Mouse (Mus musculus): ENCODE measurements around the gene Ephb2. TPM values are rescaled to one million over a fixed set of nuclear protein-coding genes. Genes with fewer than 3 reads are reported as not detected.

Ephb2 gene
- total and polyA plus RNA-seq, 3 experiments, result 0.08 TPM; not detected in 2

DNA sequence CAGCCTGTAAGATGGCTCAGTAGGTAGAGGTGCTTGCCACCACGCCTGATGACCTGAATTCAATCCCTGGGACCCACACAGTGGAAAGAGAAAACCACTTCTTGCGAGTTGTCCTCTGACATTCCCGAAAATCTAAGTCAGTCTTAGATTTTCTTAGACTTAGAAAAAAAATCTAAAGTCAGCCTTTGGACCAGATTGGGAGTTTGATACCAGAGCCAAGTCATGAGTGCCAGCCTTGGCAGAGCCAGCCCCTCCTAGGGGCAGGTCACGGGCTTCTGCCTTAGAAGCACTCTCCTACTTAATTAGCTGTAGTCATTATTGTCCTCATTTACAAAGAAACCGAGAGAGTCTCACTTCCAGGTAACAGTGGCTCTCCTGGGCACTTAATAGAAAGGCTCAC lies 213.8 kb downstream of the Ephb2 start:
- TF ChIP-seq KAT2A (IDR thresholded peaks at IDR 0.05; ENCODE audit: insufficient replicate concordance, low read length), result no peak
- TF ChIP-seq MAZ (IDR thresholded peaks at IDR 0.05; ENCODE audit: low read depth, low read length), result no peak
- no peak for TF ChIP-seq SIN3A (IDR thresholded peaks at IDR 0.05; ENCODE audit: low read length)
- no peak for TF ChIP-seq E2F4 (IDR thresholded peaks at IDR 0.05; ENCODE audit: insufficient replicate concordance, low read depth, low read length)
- no peak for TF ChIP-seq NRF1 (IDR thresholded peaks at IDR 0.05; ENCODE audit: low read depth, low read length)
- no peak for TF ChIP-seq ZKSCAN1 (IDR thresholded peaks at IDR 0.05; ENCODE audit: borderline replicate concordance, low read depth, low read length)
- no peak for TF ChIP-seq PAX5 (IDR thresholded peaks at IDR 0.05; ENCODE audit: low read length)
- no peak for TF ChIP-seq ZNF384 (IDR thresholded peaks at IDR 0.05; ENCODE audit: low read depth, low read length)
- TF ChIP-seq ZMIZ1 (IDR thresholded peaks at IDR 0.05; ENCODE audit: low read depth, low read length), result no peak
- no peak for TF ChIP-seq MAX (IDR thresholded peaks at IDR 0.05; ENCODE audit: low read length)
- no peak for TF ChIP-seq ETS1 (conservative IDR thresholded peaks at IDR 0.05; ENCODE audit: low read depth, low read length)
- TF ChIP-seq MAFK (IDR thresholded peaks at IDR 0.05; ENCODE audit: insufficient replicate concordance, low read length), result no peak
- no peak for TF ChIP-seq GABPA (IDR thresholded peaks at IDR 0.05; ENCODE audit: insufficient replicate concordance, low read depth, low read length)
- no peak for TF ChIP-seq CHD1 (IDR thresholded peaks at IDR 0.05; ENCODE audit: low read depth, low read length)
- no peak for TF ChIP-seq CHD2 (IDR thresholded peaks at IDR 0.05; ENCODE audit: low read length)
- no peak overlapping the region for H3K4me2 ChIP-seq (ENCODE audit: insufficient read depth, low read depth, poor library complexity, severe bottlenecking)
- dilution Hi-C loops (cut with MboI; ENCODE audit: extremely low pct_ligation_motif_present, extremely low pct_unique_long_range_greater_than_20kb, low sequenced_read_pairs) (no loop called here), in situ Hi-C loops (cut with MboI; ENCODE audit: low pct_ligation_motif_present, low pct_unique_long_range_greater_than_20kb, low sequenced_read_pairs) (loop anchor here (5.0 to 25.0 kb wide), 3 partner anchors 160 to 385 kb away; partner anchors contain the start of genes 6030445D17Rik and Tcea3)
- H3K27me3 ChIP-seq (replicated peaks), result no peaks in the 10 kb centered on the region
- H3K9ac ChIP-seq (ENCODE audit: insufficient read depth, low read depth), result no peak overlapping the region
- no peak overlapping the region for H3K27ac ChIP-seq (ENCODE audit: insufficient read depth, low read depth)
- DNase-seq (ENCODE audit: extremely low read depth), result no peak
- no peaks in the 10 kb centered on the region for H3K79me2 ChIP-seq (replicated peaks; ENCODE audit: control insufficient read depth, extremely low read depth, insufficient read depth, poor library complexity, severe bottlenecking)
- H3K4me1 ChIP-seq (ENCODE audit: control insufficient read depth in 1 of 2, insufficient read depth in 2 of 2), result peaks cover 0 to 7% of the 10 kb centered on the region in 2 experiments; a peak in 1 of 4 replicates
- no peaks in the 10 kb centered on the region for H3K9me3 ChIP-seq (replicated peaks; ENCODE audit: low read length)
- no peaks in the 10 kb centered on the region for H3K36me3 ChIP-seq (replicated peaks in 1 of 2; ENCODE audit: control insufficient read depth in 1 of 2, insufficient read depth in 1 of 2, low read length in 1 of 2)
- H3K4me3 ChIP-seq (replicated peaks in 1 of 3; ENCODE audit: low read depth in 2 of 3, low read length in 2 of 3, poor library complexity in 1 of 3), result no peak overlapping the region

DNA sequence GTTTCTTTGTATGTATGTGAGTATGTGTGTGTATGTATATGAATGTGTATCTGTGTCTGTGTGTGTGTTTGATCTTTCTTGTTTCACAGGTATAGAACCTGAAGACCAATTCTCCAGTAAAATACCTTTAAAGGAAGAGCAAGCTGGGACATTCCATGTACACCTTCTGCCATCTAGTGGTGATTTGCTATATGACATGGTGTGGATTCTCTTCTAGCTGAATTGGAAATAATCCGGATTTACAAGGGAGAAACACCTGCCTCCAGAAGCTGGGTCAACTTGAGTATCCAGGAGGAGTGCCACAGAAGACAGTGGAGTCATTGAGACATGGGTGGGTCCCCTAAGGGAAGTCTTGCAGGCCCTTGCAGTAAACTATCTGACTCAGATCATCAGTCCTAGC lies 214.5 kb downstream of the Ephb2 start:
- Histone ChIP-seq H3K79me2 (replicated peaks; ENCODE audit: control insufficient read depth, extremely low read depth, insufficient read depth, poor library complexity, severe bottlenecking) (no peaks in the 10 kb centered on the region), H3K4me3 (replicated peaks in 1 of 3; ENCODE audit: low read depth in 2 of 3, low read length in 2 of 3, poor library complexity in 1 of 3) (no peak overlapping the region), H3K36me3 (replicated peaks in 1 of 2; ENCODE audit: control insufficient read depth in 1 of 2, insufficient read depth in 1 of 2, low read length in 1 of 2) (no peaks in the 10 kb centered on the region), H3K27me3 (replicated peaks) (no peaks in the 10 kb centered on the region), H3K4me1 (ENCODE audit: control insufficient read depth in 1 of 2, insufficient read depth in 2 of 2) (peaks cover 0 to under 1% of the 10 kb centered on the region in 2 experiments; a peak in 1 of 4 replicates), H3K9ac (ENCODE audit: insufficient read depth, low read depth) (no peak overlapping the region), H3K4me2 (ENCODE audit: insufficient read depth, low read depth, poor library complexity, severe bottlenecking) (no peak overlapping the region), H3K27ac (ENCODE audit: insufficient read depth, low read depth) (no peak overlapping the region), H3K9me3 (replicated peaks; ENCODE audit: low read length) (no peaks in the 10 kb centered on the region)
- in situ Hi-C loops (cut with MboI; ENCODE audit: low pct_ligation_motif_present, low pct_unique_long_range_greater_than_20kb, low sequenced_read_pairs), result loop anchor here (5.0 to 25.0 kb wide), 3 partner anchors 159 to 384 kb away; partner anchors contain the start of genes 6030445D17Rik and Tcea3
- peak; percentile 52 for DNase-seq (ENCODE audit: extremely low read depth)
- TF ChIP-seq SIN3A (IDR thresholded peaks at IDR 0.05; ENCODE audit: low read length) (peak; percentile 45; the same call in 1 of the 2 replicates), IRF4 (IDR thresholded peaks at IDR 0.05; ENCODE audit: low read depth, low read length) (no peak), MXI1 (IDR thresholded peaks at IDR 0.05; ENCODE audit: low read depth, low read length) (no peak), TBP (conservative IDR thresholded peaks at IDR 0.05; ENCODE audit: low read depth, low read length) (no peak), SMC3 (IDR thresholded peaks at IDR 0.05; ENCODE audit: low read depth, low read length) (peak; percentile 90), RAD21 (IDR thresholded peaks at IDR 0.05; ENCODE audit: low read depth, low read length) (peak; percentile 100), E2F4 (IDR thresholded peaks at IDR 0.05; ENCODE audit: insufficient replicate concordance, low read depth, low read length) (0 out of 2 replicates have a peak, but pooled peaks have one; percentile 36), USF1 (IDR thresholded peaks at IDR 0.05; ENCODE audit: low read depth, low read length) (no peak), CTCF (conservative IDR thresholded peaks at IDR 0.05 in 1 of 2, IDR thresholded peaks at IDR 0.05 in 1 of 2; ENCODE audit: low read depth in 2 of 2, low read length in 2 of 2) (peak; percentile 84 to 95), MEF2A (IDR thresholded peaks at IDR 0.05; ENCODE audit: borderline replicate concordance, low read depth, low read length) (no peak), MAX (IDR thresholded peaks at IDR 0.05; ENCODE audit: low read length) (no peak), ZC3H11A (IDR thresholded peaks at IDR 0.05; ENCODE audit: low read depth, low read length) (peak; percentile 59; the same call in 1 of the 2 replicates), UBTF (IDR thresholded peaks at IDR 0.05; ENCODE audit: low read depth, low read length) (no peak)
- dilution Hi-C loops (cut with MboI; ENCODE audit: extremely low pct_ligation_motif_present, extremely low pct_unique_long_range_greater_than_20kb, low sequenced_read_pairs), result no loop called here
